Mouse (Mus musculus) limb, embryonic 13.5 days (tissue): ENCODE data around the gene C1ql2. TPM values are rescaled to one million over a fixed set of nuclear protein-coding genes. Genes with fewer than 3 reads are reported as not detected.

Source experiments
- ATAC-seq: fragments of 200-750 bp; cut with Nextera tagmentation; 2 replicates; pipeline ENCODE4 v1.8.0; 2017; ENCODE audit warnings: low read depth, moderate number of reproducible peaks, moderate TSS enrichment; ENCODE audit not compliant: low FRiP score
- H3K27ac ChIP-seq: fragments of 300-500 bp; sonication (generic); 2 replicates; pipeline ENCODE4 v1.5.1; 2015; ENCODE audit warnings: inconsistent platforms, mild to moderate bottlenecking, moderate library complexity
- H3K27me3 ChIP-seq: fragments of 300-500 bp; sonication (generic); 2 replicates; pipeline ENCODE4 v1.6.1; 2015; ENCODE audit warnings: mild to moderate bottlenecking, inconsistent platforms
- H3K36me3 ChIP-seq: fragments of 300-500 bp; sonication (generic); 2 replicates; pipeline ENCODE4 v1.6.1; 2015; ENCODE audit warnings: inconsistent platforms, mild to moderate bottlenecking, moderate library complexity
- H3K4me1 ChIP-seq: fragments of 300-500 bp; sonication (generic); 2 replicates; pipeline ENCODE4 v1.6.1; 2015; ENCODE audit warnings: inconsistent platforms
- H3K4me2 ChIP-seq: fragments of 300-500 bp; sonication (generic); replicated peaks from 2 replicates; pipeline ENCODE4 v1.6.1; 2015; ENCODE audit warnings: inconsistent platforms, mild to moderate bottlenecking, moderate library complexity
- H3K4me3 ChIP-seq: fragments of 300-500 bp; sonication (generic); 2 replicates; pipeline ENCODE4 v1.5.1; 2015; ENCODE audit warnings: moderate library complexity, mild to moderate bottlenecking, inconsistent platforms
- H3K9ac ChIP-seq: fragments of 300-500 bp; sonication (generic); 2 replicates; pipeline ENCODE4 v1.6.1; 2015; ENCODE audit warnings: mild to moderate bottlenecking, inconsistent platforms
- H3K9me3 ChIP-seq: fragments of 300-500 bp; sonication (generic); 2 replicates; pipeline ENCODE4 v1.6.1; 2016; ENCODE audit warnings: inconsistent platforms
- WGBS: fragments of 180-500 bp; shearing (Covaris S2); methylation state at CpG from one replicate; pipeline ENCODE4 v1.1.7; 2015; 5-methylcytosine and 5-hydroxymethylcytosine counted together
- polyA plus RNA-seq: library from polyadenylated mRNA; unstranded; fragments of >200 nt; fragmentation: Nextera tagmentation; extraction: Ambion mirVana; gene quantifications from 2 replicates; pipeline ENCODE4 v1.2.1, GENCODE M21; 2015

Gene C1ql2
- polyA plus RNA-seq, result 0.09 TPM in 1 of 2 replicates, not detected in the other

- peak within 1 kb of the TSS; percentile 59 for H3K4me2 ChIP-seq
- no peak for ATAC-seq
- H3K9me3 ChIP-seq, result no peaks in the 10 kb centered on the region
- no peak within 1 kb of the TSS for H3K27ac ChIP-seq
- WGBS, result under 1% methylated on average over 59 of the region's 73 CpGs
- no peak within 1 kb of the TSS for H3K9ac ChIP-seq
- no peaks in the 10 kb centered on the region for H3K36me3 ChIP-seq
- H3K4me1 ChIP-seq, result peaks cover 26% of the 10 kb centered on the region
- peak within 1 kb of the TSS; percentile 35 for H3K4me3 ChIP-seq
- peaks cover 98% of the 10 kb centered on the region for H3K27me3 ChIP-seq
Observed at GRCm38 (mm10) chr1:120340419-120341171, at the start of gene C1ql2. TSS of gene C1ql2 (plus strand) at chr1:120340582.

- Histone ChIP-seq H3K9ac (no peak overlapping the region), H3K27me3 (no peaks in the 10 kb centered on the region), H3K4me3 (no peak overlapping the region), H3K4me2 (no peak overlapping the region), H3K27ac (no peak overlapping the region), H3K4me1 (no peaks in the 10 kb centered on the region), H3K9me3 (peaks cover 4% of the 10 kb centered on the region; the same call in 1 of the 2 replicates), H3K36me3 (no peaks in the 10 kb centered on the region)
- no peak for ATAC-seq
- 73% methylated on average over 3 of the region's 3 CpGs for WGBS
Observed at GRCm38 (mm10) chr1:120291709-120292108, 48.7 kb upstream of the C1ql2 start.

DNA sequence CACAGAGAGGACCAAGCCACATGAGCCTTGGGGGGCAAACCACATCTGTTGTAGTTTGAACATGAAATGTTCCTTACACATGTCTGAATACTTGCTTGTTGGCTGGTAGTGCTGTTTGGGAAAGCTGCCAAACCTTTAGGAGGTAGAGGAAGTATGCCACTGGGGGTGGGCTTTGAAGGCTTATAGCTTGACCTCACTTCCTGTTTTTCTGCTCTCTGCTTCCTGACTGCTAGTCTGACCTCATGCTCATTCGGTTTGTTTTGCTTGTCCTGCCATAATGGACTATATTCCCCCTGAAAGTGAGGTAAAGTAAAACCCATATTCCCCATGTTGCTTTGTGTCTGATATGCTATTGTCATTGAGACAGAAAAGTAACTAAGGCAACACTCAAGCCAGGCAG is 46.6 kb upstream of the C1ql2 start:
- Histone ChIP-seq H3K9ac (no peak overlapping the region), H3K27me3 (no peaks in the 10 kb centered on the region), H3K27ac (no peak overlapping the region), H3K4me1 (no peaks in the 10 kb centered on the region), H3K4me2 (no peak overlapping the region), H3K4me3 (no peak overlapping the region), H3K9me3 (peaks cover 4% of the 10 kb centered on the region; the same call in 1 of the 2 replicates), H3K36me3 (no peaks in the 10 kb centered on the region)
- 38% methylated on average over 1 of the region's 1 CpGs for WGBS
- no peak for ATAC-seq

- Histone ChIP-seq H3K4me2 (no peak overlapping the region), H3K27me3 (no peaks in the 10 kb centered on the region), H3K9me3 (peaks cover 9% of the 10 kb centered on the region; the same call in 1 of the 2 replicates), H3K9ac (no peak overlapping the region), H3K4me3 (no peak overlapping the region), H3K27ac (no peak overlapping the region), H3K36me3 (no peaks in the 10 kb centered on the region), H3K4me1 (no peaks in the 10 kb centered on the region)
- no peak for ATAC-seq
- 94% methylated on average over 2 of the region's 2 CpGs for WGBS
Observed at GRCm38 (mm10) chr1:120296936-120297335, 43.4 kb upstream of the C1ql2 start.

- no peak overlapping the region for H3K9ac ChIP-seq
Observed at GRCm38 (mm10) chr1:120305801-120306200, 34.6 kb upstream of the C1ql2 start.

DNA sequence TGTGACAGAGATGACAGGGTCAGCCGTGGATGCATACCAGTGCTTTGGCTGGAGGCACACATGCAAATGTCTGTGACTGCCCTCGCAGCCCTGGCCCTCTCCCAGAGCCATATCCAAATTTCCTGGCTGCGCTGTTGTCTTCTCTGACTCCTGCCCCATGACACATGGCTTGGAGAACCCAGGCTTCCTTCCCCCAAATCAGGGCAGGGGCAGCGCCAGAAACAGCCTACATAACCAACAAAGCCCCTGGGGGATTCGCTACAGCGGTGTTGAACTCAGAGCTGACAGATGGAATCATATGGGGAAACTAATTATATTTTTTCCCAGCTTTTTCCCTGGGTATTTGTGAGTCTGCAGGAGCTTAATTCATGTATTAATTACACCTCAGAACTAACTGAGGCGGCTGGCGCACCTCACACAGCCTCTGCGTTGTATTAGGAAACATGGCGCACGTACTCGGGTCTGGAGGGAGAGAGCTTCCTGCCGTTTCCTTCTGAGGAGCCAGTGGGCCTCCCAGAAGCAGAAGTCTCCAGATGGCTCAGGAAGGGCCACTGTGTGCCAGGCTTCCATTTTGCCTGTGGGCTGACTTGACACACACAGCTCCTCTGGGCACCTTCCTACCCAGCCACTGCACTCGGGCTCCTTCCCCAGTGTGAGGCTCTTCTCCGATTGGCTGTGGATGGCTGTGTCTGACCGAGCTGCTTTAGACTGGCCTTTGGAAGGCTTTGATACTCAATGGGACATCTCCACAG is 18.9 kb upstream of the C1ql2 start:
- no peak for ATAC-seq
- no peaks in the 10 kb centered on the region for H3K4me1 ChIP-seq
- H3K4me3 ChIP-seq, result no peak overlapping the region
- no peak overlapping the region for H3K4me2 ChIP-seq
- H3K9ac ChIP-seq, result no peak overlapping the region
- H3K27me3 ChIP-seq, result no peaks in the 10 kb centered on the region
- H3K9me3 ChIP-seq, result no peaks in the 10 kb centered on the region
- H3K36me3 ChIP-seq, result no peaks in the 10 kb centered on the region
- 76% methylated on average over 16 of the region's 16 CpGs for WGBS
- H3K27ac ChIP-seq, result no peak overlapping the region

More at GRCm38 (mm10) chr1:120305801-120306200, 34.6 kb upstream of the C1ql2 start:
- WGBS, result 66% methylated on average over 2 of the region's 2 CpGs
- H3K4me1 ChIP-seq, result no peaks in the 10 kb centered on the region
- no peak for ATAC-seq
- H3K4me2 ChIP-seq, result no peak overlapping the region
- H3K36me3 ChIP-seq, result no peaks in the 10 kb centered on the region
- no peak overlapping the region for H3K4me3 ChIP-seq
- no peaks in the 10 kb centered on the region for H3K27me3 ChIP-seq
- H3K9me3 ChIP-seq, result no peaks in the 10 kb centered on the region
- no peak overlapping the region for H3K27ac ChIP-seq

GRCm38 (mm10) chr1:120323131-120323561 is 17.2 kb upstream of the C1ql2 start:
- ATAC-seq, result no peak
- Histone ChIP-seq H3K9ac (no peak overlapping the region), H3K4me3 (no peak overlapping the region), H3K4me2 (no peak overlapping the region), H3K27me3 (no peaks in the 10 kb centered on the region), H3K4me1 (no peaks in the 10 kb centered on the region), H3K9me3 (no peaks in the 10 kb centered on the region), H3K27ac (no peak overlapping the region), H3K36me3 (no peaks in the 10 kb centered on the region)
- WGBS, result 88% methylated on average over 5 of the region's 5 CpGs

DNA sequence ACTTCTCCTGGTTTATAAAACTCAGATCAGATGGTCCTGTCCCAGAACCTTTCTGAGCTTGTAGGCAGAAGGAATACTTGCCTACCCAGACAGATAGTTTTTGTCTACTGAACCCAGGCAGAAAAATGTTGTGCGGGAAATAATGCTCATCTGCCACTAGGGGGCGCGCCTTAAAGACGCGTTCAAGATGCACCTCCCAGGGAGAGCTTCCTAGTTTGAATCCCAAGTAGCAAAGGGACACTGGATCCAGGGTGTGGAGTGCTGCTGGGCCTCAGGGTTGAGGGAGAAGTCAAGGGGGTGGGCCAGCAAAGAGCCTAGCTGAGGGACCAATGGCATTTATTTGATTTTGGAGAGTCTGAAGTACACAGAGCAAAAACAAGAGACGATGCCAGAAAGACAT is 12.7 kb upstream of the C1ql2 start:
- H3K9me3 ChIP-seq, result no peaks in the 10 kb centered on the region
- H3K4me2 ChIP-seq, result no peak overlapping the region
- no peak for ATAC-seq
- 0 out of 2 replicates have a peak, but pooled peaks cover under 1% of the 10 kb centered on the region for H3K27me3 ChIP-seq
- H3K4me1 ChIP-seq, result no peaks in the 10 kb centered on the region
- no peak overlapping the region for H3K4me3 ChIP-seq
- no peak overlapping the region for H3K27ac ChIP-seq
- H3K9ac ChIP-seq, result no peak overlapping the region
- H3K36me3 ChIP-seq, result no peaks in the 10 kb centered on the region
- WGBS, result 14% methylated on average over 6 of the region's 6 CpGs

DNA sequence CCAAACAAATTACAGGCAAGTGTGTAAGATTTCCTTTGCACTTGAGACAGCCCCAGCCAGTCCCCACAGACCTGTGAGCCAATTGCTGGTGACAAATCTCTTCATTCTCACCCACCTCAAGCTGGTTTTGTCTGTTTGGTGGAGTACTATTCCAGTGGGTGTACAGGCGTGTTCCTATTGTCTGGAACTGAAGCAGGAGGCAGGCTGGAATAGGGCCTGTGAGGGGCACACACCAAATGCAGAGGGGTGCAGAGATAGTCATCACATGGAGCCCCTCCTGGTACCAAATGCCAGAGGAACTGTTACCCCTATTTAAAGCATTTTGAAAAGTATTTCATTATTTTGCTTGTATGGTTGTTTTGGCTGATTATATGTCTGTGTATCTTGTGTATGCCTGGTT is 12.2 kb upstream of the C1ql2 start:
- peaks cover 6% of the 10 kb centered on the region; the same call in 1 of the 2 replicates for H3K27me3 ChIP-seq
- H3K4me1 ChIP-seq, result no peaks in the 10 kb centered on the region
- H3K4me3 ChIP-seq, result no peak overlapping the region
- H3K9ac ChIP-seq, result no peak overlapping the region
- no peak for ATAC-seq
- WGBS, result 54% methylated on average over 1 of the region's 1 CpGs
- no peaks in the 10 kb centered on the region for H3K36me3 ChIP-seq
- H3K9me3 ChIP-seq, result no peaks in the 10 kb centered on the region
- H3K4me2 ChIP-seq, result no peak overlapping the region
- no peak overlapping the region for H3K27ac ChIP-seq

GRCm38 (mm10) chr1:120331841-120332240 is 8.5 kb upstream of the C1ql2 start:
- no peaks in the 10 kb centered on the region for H3K4me1 ChIP-seq
- H3K27me3 ChIP-seq, result peaks cover 32% of the 10 kb centered on the region
- no peaks in the 10 kb centered on the region for H3K9me3 ChIP-seq
- H3K4me2 ChIP-seq, result no peak overlapping the region
- no peak for ATAC-seq
- 38% methylated on average over 6 of the region's 6 CpGs for WGBS
- H3K36me3 ChIP-seq, result no peaks in the 10 kb centered on the region
- H3K27ac ChIP-seq, result no peak overlapping the region
- H3K9ac ChIP-seq, result no peak overlapping the region
- no peak overlapping the region for H3K4me3 ChIP-seq

DNA sequence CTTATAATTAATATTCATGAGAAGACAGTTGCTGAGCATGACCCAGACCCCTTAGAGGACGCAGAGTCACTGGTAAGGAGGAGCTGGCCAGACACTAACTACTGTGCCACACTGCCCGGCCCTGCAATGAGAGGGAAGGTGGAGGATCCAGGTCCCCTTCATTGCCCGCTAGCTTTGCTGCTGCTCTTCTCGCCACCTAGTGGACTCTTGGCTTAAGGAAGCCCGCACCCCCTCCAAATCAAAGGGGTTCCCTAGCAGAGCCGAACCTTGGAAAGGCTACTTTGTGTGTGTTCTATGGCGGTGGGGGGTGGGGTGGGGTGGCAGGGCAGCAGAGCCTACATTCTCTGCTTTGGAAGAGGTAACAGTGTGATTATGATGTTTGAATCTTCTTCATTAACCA is 2.4 kb upstream of the C1ql2 start:
- 24% methylated on average over 7 of the region's 7 CpGs for WGBS
- no peak overlapping the region for H3K27ac ChIP-seq
- no peak for ATAC-seq
- H3K9ac ChIP-seq, result no peak overlapping the region
- H3K36me3 ChIP-seq, result no peaks in the 10 kb centered on the region
- H3K27me3 ChIP-seq, result peaks cover 89% of the 10 kb centered on the region
- H3K4me3 ChIP-seq, result no peak overlapping the region
- H3K4me1 ChIP-seq, result peaks cover 26% of the 10 kb centered on the region
- no peak overlapping the region for H3K4me2 ChIP-seq
- no peaks in the 10 kb centered on the region for H3K9me3 ChIP-seq

- peaks cover 26% of the 10 kb centered on the region for H3K4me1 ChIP-seq
- H3K4me3 ChIP-seq, result peak overlapping the region; percentile 35
- no peak overlapping the region for H3K27ac ChIP-seq
- peaks cover 99% of the 10 kb centered on the region for H3K27me3 ChIP-seq
- WGBS, result 1% methylated on average over 41 of the region's 41 CpGs
- no peak overlapping the region for H3K9ac ChIP-seq
- H3K9me3 ChIP-seq, result no peaks in the 10 kb centered on the region
- H3K4me2 ChIP-seq, result peak overlapping the region; percentile 59
- no peaks in the 10 kb centered on the region for H3K36me3 ChIP-seq
- no peak for ATAC-seq
Observed at GRCm38 (mm10) chr1:120341172-120341675, 842 bp downstream of the C1ql2 start.
